Mouse (Mus musculus): ENCODE measurements around the gene Uchl5.

DNA sequence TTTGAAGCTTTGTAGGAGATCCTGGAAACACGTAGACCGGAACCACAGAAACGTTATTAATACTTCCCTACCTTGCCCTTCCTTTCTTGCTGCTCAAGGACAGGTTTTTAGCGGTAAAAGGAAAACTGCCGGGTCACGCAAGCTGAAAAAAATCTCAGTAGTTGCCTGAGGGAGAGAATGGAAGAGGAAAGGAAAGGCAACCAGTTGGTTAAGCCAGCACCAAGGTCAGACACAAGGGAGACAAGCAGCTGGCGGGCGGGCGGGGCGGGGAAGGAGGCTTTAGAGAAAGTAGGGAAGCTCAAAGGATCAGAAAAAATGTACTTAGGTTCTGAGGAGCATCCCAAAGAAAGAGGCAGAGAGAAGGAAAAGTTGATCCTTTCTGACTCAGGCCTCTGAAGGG lies 31.2 kb upstream of the Uchl5 start:
- TF ChIP-seq CTCF (IDR thresholded peaks at IDR 0.05; ENCODE audit: low read depth) (no peak), EP300 (IDR thresholded peaks at IDR 0.05; ENCODE audit: low read depth) (no peak)

Data from liver, postnatal 0 days (tissue).